Comparison of ENCODE assay signal across 23 mouse cellular contexts in the genomic region with DNA sequence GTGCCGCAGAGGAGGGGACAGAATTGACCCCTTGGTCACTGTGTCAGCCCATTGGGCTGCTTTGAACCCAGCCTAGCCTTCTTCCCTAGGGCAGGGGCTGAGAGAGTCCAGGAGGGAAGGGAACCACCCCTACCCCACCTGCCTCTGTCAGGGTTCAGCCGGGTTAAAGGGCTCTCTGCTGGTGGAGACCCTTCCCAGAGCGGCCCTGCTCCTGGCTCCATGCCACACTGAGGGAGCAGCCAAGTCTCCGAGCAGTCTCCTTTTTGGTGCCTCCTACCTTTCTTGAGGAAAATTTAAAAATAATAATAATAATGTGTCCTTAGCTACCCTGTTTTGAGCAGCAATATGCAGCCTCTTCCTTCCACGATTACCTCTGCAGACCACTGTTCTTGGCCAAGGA.
"Had no signal": no experiment of that assay in that cellular context is flagged by ENCODE, and none has a peak within 500 bp of the region (broad histone marks: within the 10 kb centered on the region; RNA-seq: fewer than 3 reads in every experiment).

No protein-coding gene starts in this region.

- H3K4me3 ChIP-seq: heart, adult 2 months; liver, embryonic 12.5 days had no signal

- H3K27ac ChIP-seq: heart, adult 2 months; hindbrain, embryonic 13.5 days; hindbrain, embryonic 15.5 days; hindbrain, postnatal 0 days; kidney, embryonic 15.5 days; kidney, postnatal 0 days; limb, embryonic 13.5 days; limb, embryonic 15.5 days; liver, embryonic 12.5 days; liver, embryonic 14.5 days had no signal

- H3K4me1 ChIP-seq: liver, embryonic 12.5 days had no signal

- H3K36me3 ChIP-seq: heart, embryonic 12.5 days; hindbrain, embryonic 13.5 days; hindbrain, embryonic 15.5 days; kidney, embryonic 15.5 days; limb, embryonic 13.5 days; limb, embryonic 15.5 days; liver, embryonic 12.5 days had no signal

- H3K9me3 ChIP-seq: heart, embryonic 12.5 days; hindbrain, embryonic 13.5 days; hindbrain, embryonic 15.5 days; kidney, embryonic 15.5 days; limb, embryonic 13.5 days; limb, embryonic 15.5 days; liver, embryonic 12.5 days had no signal

- ATAC-seq: hindbrain, postnatal 0 days; intestine, embryonic 16.5 days; liver, embryonic 12.5 days had no signal

- DNase-seq: gastrocnemius, postnatal 14 days; gastrocnemius, postnatal 36 days; heart, adult 2 months; heart, postnatal 10 days; heart, postnatal 36 days; kidney, adult 11 months; kidney, adult 2 months; kidney, adult 9 months; kidney, postnatal 14 days; kidney, postnatal 36 days; layer of hippocampus, postnatal 36 days; left cerebral cortex, postnatal 4 days had no signal

- H3K9ac ChIP-seq: heart, embryonic 12.5 days; hindbrain, embryonic 13.5 days; hindbrain, embryonic 15.5 days; kidney, embryonic 15.5 days; limb, embryonic 13.5 days; limb, embryonic 15.5 days; liver, embryonic 12.5 days; liver, embryonic 14.5 days had no signal

- H3K4me2 ChIP-seq: kidney, embryonic 15.5 days; limb, embryonic 15.5 days; liver, embryonic 12.5 days had no signal
